Mouse (Mus musculus): ENCODE measurements around the gene Cd47.

DNA sequence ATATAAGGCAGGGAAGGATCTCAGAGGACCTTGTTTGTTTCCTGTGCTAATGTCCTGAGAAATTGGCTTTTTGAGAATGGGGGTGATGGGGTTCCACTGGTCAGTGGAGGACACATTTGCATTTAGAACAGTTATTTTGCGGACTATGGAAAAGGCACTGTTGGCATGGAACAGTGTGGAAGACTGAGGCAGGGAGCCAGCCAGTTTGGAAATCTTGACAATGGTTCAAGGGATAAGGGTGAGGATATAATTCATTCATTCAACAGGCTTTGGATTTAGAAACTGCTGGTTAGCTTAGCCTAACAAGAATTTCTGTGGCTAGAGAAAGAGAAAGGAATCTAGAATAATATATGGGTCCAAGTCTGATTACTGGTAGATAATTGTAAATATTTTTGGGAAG lies 61.7 kb downstream of the Cd47 start:
- TF ChIP-seq POLR2A (IDR thresholded peaks at IDR 0.05; ENCODE audit: low read depth, low read length) (no peak), CTCF (IDR thresholded peaks at IDR 0.05; ENCODE audit: extremely low read depth, insufficient read depth, insufficient read length, insufficient replicate concordance) (no peak)
